Mouse (Mus musculus) spleen, postnatal 10 days (tissue): Measurements from ENCODE around the gene A630001G21Rik.

Experiments
- DNase-seq, 2 experiments: peaks; one replicate each; pipeline ENCODE4 v3.0.0; 2021 to 2022; ENCODE audit warnings: low spot score in 2 of 2

Gene A630001G21Rik

GRCm38 (mm10) chr1:85771976-85772375, 6.5 kb downstream of the A630001G21Rik start:
- no peak for DNase-seq

- no peak for DNase-seq
Observed at GRCm38 (mm10) chr1:85767754-85768153, 10.7 kb downstream of the A630001G21Rik start.

GRCm38 (mm10) chr1:85766120-85766519, 12.3 kb downstream of the A630001G21Rik start:
- DNase-seq = no peak

- no peak for DNase-seq
Observed at GRCm38 (mm10) chr1:85764291-85764690, 14.2 kb downstream of the A630001G21Rik start.

GRCm38 (mm10) chr1:85763386-85763785, 15.1 kb downstream of the A630001G21Rik start:
- no peak for DNase-seq

GRCm38 (mm10) chr1:85761665-85762064, 16.8 kb downstream of the A630001G21Rik start:
- no peak for DNase-seq

GRCm38 (mm10) chr1:85758969-85759293, 19.5 kb downstream of the A630001G21Rik start:
- no peak for DNase-seq

GRCm38 (mm10) chr1:85758231-85758968, 20.0 kb downstream of the A630001G21Rik start:
- DNase-seq = no peak

- DNase-seq = no peak
Observed at GRCm38 (mm10) chr1:85757531-85758230, 20.8 kb downstream of the A630001G21Rik start.

GRCm38 (mm10) chr1:85751932-85752680, 26.3 kb downstream of the A630001G21Rik start:
- no peak for DNase-seq

- DNase-seq = peak; percentile 12 to 45
Observed at GRCm38 (mm10) chr1:85751494-85751893, 26.9 kb downstream of the A630001G21Rik start.

GRCm38 (mm10) chr1:85750650-85751049, 27.8 kb downstream of the A630001G21Rik start:
- no peak for DNase-seq

- no peak for DNase-seq
Observed at GRCm38 (mm10) chr1:85749829-85750228, 28.6 kb downstream of the A630001G21Rik start.

- DNase-seq = no peak
Observed at GRCm38 (mm10) chr1:85746511-85746910, 31.9 kb downstream of the A630001G21Rik start.

GRCm38 (mm10) chr1:85744539-85744938, 33.9 kb downstream of the A630001G21Rik start:
- DNase-seq = no peak

- DNase-seq = no peak
Observed at GRCm38 (mm10) chr1:85742916-85743505, 35.4 kb downstream of the A630001G21Rik start.

- no peak for DNase-seq
Observed at GRCm38 (mm10) chr1:85742333-85742732, 36.1 kb downstream of the A630001G21Rik start.

GRCm38 (mm10) chr1:85740923-85741322, 37.5 kb downstream of the A630001G21Rik start:
- no peak for DNase-seq

GRCm38 (mm10) chr1:85739819-85740218, 38.6 kb downstream of the A630001G21Rik start:
- DNase-seq = no peak

- DNase-seq = no peak
Observed at GRCm38 (mm10) chr1:85739000-85739399, 39.4 kb downstream of the A630001G21Rik start.

- peak; percentile 66 to 84 for DNase-seq
Observed at GRCm38 (mm10) chr1:85736355-85737184, 41.9 kb downstream of the A630001G21Rik start.
